Mouse (Mus musculus) spleen, postnatal 36 days (tissue): ENCODE measurements around the gene Rnf5.

Source experiments
- DNase-seq, 2 experiments: peaks; one replicate each; pipeline ENCODE4 v3.0.0; 2022; ENCODE audit warnings: low spot score in 2 of 2, mixed read lengths in 1 of 2

Rnf5 gene

DNA sequence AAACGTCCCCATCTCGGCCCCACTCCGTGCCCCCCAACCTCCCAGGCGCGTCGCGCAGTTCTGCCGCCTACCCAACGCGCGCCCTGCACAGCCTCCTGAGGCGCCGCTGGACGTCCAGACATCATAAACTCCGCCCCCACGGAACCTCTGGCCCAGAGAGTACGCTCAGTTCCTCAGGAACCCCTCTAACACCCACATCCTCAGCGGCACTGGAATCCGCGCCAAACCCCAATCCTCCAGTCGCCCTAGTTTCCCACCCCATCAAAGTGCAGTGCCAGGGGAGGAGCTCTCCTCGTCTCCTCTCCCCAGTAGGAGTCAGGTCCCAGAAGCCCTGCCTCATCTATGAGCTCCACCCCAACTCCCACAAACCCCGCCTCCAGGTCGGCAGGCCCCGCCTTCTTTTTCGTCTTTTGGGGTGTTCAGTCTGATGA, 28.8 kb upstream of the Rnf5 start:
- peak; percentile 66 to 78 for DNase-seq

DNA sequence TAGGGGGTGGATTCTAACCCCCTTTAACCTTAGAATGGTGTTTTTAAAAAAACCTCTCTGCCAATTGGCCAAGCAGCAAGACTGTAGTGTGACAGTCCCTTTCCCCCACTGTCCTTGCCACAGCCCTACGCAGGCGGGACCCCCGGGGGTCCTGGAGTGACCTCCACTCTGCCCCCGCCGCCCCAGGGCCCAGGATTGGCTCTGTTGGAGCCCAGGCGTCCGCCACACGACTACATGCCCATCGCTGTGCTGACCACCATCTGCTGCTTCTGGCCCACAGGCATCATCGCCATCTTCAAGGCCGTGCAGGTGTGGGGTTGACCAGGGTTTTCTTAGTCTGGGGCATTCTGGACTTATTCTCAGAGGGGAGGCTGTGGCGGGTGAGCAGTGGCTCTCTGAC, 28.2 kb upstream of the Rnf5 start:
- no peak for DNase-seq

DNA sequence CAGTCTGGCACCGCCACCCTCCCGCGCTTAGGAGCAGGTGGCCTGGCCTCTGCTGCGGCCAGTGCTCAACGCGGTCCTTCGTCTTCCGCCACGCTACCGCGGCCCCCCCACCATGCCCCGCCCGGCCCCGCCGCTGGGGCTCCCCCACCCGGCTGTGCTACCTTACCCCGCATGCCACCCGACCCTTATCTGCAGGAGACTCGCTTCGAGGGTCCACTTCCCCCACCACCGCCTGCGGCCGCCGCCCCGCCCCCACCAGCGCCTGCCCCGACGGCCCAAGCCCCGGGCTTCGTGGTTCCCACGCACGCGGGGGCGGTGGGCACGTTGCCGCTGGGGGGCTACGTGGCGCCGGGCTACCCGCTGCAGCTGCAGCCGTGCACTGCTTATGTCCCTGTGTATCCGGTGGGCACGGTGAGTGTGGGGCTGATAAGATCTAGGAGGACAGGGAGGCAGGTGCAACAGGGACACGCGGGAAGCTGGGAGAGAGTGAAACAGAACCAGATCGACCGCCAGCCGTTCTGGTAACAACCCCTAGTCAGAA, 27.3 kb upstream of the Rnf5 start:
- no peak for DNase-seq

DNA sequence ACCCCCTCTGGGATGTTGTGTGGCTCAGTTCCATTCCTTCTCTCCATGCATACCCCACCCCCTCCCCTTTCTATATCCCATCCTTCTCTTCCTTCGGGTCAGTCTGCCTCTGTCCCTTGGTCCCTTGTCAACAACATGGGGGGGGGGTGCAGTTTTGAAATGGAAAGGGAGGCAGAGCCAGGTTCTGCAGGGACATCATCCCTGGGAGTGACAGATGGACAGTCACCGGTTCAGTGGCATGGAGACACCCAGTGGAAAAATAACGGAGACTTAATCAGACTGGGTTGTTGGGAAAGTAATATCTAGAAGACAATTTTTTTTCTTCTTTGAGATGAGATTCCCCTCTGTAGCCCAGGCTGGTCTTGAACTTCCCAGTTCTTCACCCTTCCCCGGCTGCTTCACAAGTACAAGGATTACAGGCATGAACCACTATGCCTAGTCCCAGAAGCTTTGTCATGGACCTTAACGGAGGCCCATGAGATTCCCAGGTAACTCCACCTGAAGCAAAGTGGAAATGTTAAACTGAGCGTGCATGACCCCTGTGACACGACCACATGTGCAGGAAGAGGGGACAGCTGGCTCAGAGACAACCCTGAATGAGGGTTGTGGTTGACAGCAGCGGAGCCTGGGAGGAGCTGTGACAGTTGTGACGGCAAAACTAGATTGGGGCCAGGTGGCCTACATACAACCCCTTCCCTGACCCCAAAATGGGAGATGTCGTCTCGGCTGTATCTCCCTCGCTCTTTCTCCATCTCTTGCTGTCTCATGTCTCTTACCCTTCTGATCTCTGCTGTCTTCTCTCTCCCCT, 26.5 kb upstream of the Rnf5 start:
- no peak for DNase-seq

DNA sequence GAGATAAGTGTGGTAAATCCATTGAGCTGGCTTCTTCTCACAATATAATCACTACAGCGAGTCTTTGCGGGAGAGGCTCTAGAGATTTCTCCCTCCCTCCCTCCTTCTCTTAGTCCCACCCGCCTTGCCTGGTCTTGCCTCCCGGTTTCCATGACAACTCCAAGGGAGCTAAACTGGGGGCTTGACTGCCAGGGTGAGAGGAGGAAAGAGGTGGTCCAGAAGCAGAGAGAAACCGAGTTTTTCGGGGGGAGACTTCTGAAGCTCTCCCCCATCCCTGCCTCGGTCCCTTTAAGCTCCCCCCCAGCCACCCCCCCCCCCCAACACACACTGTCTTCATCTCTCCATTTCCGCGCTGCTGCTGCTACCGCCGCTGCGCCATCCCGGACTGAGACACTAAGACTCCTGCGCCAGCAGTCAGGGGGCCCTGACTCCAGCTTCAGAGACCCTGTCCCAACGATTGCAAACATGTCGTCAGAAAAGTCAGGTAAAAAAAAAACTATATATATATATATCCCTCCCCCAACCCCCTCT, 25.8 kb upstream of the Rnf5 start, which contains the start of gene Prrt1:
Prrt1 (plus strand) TSS at position 313 of the 531 bp plus-strand sequence.
- DNase-seq = no peak

DNA sequence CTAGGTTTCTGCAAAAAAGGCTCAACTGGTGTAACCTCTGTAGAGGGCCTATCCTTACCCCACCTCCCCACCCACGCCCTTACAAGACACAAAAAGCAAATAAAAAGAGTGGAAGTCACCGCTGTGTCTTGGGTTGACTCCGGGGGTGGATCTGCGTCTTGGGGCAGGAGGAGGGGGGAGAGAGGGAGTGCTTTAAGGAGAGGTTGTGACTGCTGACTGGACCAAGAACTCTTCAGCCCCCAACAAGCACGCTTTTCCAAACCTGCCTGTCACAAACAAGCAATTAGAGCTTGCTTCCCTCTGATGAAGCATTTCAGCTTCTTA, 25.1 kb upstream of the Rnf5 start:
- no peak for DNase-seq

DNA sequence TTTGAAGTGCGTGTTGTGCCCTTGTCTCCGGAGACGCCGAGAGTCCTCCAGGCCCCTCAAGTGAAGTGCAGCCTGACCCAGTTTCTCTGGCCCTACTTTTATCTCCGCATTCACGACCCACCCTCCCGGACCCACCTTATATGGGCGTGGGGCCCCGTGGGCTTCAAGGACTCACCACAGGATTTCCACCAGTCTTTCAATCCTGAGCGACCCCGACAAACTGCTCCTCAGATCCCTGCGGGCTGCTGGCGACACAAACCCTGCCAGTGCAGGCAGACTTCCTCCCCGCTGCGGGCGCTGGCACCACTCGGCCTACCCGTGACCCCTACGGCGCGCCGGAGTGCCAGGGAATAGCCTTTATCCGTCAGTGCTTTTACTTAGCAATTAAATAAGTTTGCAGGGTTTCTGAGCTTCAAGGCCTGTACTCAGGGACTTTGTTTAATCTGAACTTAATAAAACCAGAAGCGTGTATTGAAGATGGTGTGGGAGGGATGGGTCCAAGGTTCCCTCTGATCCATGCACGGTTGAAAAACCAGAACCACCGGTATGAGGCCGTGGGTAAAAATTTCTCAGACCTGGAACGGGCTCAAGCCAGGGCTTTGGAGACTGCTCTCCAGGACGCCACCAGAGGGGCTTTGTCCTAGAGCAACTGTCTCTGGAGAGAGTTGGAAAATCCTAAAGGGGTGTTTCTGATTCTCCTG, 24.6 kb upstream of the Rnf5 start, which contains the start of gene Ppt2:
Ppt2 (minus strand) TSS at position 568 of the 701 bp plus-strand sequence.
- DNase-seq = no peak

DNA sequence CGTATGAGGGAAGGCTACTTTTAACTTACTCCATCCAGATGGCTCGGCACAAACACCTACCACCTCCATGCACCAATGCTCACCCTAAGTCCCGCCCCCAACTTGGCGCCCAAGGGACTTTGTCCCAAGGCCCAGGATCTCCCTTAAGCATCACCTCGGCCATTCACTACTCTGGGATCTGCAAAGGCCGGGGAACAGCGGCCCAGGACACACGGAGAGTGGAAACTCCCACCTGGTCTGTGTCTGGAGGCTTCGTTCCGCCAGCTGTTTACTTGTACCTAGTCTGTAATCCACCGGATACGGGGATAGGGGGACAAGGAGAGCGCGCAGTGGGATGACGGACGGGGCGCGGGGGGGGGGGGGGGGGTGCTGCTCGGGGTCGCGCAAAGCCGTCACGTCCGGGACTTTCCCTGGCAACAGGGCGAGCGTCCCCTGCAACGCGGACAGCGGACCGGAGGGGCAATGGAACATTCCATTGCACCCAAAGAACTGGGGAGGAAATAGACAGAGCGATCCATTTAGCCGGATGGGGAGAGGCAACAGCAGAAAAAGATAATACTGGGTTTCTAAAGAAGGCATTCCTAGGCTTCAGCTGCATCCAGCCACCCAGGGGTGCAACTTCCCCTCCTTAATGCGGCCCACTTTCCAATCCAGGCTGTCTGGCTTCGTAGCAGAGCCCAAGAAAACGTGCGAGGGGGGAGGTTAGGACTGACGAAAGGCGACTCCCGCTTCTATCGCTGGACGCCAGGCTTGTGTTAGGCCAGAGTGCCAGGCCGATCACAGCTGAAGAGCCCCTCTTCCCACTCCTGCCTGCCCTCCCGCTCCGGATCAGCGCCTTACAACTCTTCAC, 23.8 kb upstream of the Rnf5 start:
- DNase-seq = peak; percentile 62 to 69

DNA sequence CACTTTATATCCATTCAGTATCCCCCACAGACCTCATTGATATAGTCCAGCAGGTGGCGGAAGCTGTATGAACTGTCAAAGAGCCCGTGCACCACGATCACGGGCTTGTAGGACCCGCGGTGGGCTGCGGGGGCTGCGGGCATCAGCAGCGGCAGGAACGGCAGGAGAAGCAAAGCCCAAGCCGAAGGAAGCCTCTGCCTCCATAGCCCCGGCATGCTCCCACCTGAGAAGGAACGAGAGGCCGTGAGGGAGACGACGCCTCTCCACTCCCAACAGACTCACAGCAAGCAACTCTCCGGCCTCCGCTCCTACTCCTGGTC, 23.2 kb upstream of the Rnf5 start:
- DNase-seq = peak in 1 of 2 experiments; percentile 49

DNA sequence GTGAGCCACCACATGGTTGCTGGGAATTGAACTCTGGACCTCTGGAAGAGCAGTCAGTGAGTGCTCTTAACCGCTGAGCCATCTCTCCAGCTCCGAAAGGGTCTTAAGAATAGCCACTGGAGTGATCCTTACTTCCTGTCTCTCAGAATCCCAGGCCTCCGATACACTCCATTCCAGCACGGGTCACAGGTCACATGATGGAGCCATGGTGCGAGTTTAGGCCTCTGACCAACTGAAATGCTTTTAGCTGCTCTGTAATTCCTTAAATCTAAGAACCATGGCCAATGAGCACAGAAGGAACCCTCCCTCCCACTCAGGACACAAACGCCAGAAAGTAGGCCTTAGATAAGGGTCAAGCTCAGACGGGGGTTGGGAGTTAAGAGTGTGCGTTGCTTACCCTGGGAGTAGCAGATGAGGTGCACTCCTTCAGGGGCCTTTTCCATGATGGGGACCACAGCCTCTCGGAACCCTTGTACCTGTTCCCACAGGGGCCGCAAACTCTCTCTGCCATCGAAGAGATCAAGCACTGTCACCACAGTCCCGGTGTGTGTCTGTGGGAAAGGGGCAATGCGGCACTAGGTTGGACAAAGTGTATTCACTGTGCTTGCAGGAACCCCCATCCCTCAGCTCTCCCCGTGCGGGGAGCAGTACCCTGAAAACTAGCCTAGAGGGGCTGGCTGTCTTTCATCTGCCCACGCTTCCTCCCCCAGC, 22.7 kb upstream of the Rnf5 start:
- no peak for DNase-seq

DNA sequence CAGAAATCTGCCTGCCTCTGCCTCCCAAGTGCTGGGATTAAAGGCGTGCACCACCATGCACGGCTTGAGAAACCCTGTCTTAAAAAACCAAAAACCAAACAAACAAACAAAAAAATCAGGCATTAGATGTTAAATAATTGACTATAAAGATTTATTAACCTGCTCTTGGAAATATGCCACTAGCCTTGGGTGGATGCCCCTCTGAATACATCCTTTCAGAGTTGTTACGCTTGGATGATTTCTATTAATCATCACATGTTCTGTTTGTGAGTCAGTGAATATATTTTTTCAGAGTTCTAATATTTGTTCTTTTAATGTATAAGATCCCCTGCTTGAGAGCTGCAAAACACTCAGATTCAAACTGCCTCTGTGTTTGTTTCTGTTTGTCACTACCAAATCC, 21.5 kb upstream of the Rnf5 start:
- DNase-seq = no peak

DNA sequence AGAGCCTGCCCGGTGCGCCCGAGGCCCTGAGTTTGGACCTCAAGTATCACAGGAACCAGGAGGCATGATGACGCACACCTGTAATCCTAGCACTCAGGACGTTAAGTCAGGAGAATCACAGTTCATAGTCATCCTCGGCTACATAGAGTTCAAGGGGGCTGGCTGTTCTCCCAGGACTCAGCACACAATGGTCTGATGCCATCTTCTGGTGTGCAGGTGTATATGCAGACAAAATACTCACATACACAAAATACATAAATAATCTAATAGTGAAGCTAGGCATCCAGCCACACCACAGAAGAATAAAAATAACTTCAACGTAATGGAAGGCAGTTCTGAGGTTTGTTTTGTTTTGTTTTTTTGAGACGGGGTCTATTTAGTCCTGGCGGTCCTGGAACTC, 19.7 kb upstream of the Rnf5 start:
- DNase-seq = no peak

DNA sequence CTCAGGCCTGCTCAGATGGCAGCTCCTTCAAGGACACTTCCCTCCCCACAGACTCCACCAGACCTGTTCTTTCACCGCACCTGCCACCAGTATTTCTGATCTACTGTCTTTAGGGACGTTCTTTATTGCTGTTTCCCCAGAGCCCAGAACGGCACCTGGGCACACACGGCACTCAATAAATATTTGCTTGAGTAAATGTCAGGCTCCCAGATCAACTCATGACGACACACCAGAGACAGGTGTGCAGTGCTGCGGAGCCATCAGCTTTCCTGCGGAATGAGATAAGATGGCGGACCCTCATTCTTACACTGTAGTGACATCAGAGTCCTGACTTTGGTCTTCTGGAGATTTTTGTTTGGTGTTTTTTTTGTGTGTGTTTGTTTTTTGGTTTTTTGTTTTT, 17.5 kb upstream of the Rnf5 start:
- DNase-seq = no peak

DNA sequence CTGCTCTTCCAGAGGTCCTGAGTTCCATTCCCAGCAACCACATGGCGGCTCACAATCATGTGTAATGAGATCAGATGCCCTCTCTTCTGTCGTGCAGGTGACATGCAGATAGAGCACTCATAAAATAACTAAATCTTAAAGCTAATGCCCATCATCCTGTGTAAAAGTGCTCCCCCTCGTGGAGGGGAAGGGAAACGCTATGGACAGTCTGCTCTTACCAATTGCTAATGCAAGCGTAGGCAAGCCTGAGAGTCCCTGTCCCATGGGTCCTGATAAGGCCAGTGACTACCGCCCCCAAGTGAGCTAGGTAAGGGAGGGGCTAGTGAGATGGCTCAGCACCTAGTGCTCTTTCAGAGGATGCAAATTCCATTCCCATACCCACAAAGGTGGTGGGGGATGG, 15.5 kb upstream of the Rnf5 start:
- DNase-seq = peak; percentile 76 to 83

DNA sequence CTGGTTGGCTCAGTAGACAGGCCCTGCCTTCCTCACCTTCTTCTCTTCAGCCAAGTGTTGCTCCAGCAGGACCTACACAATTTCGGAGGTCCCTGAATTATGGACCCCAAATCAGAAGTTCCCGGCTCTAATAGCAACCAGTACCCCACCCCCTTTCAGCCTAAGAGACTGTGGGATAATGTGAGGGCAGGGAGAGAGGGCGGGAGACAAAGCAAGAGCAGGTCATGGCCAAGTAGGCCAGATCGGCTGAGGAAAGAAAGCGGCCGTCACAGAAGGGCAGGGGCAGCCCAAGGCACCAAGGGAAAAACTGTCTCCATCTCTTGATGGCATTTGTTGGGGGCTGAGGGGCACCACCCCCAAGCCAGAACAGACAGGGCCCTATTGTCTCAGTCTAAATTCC, 12.4 kb upstream of the Rnf5 start, which contains the start of gene Egfl8:
Egfl8 (minus strand) TSS at position 101 of the 400 bp plus-strand sequence.
- DNase-seq = no peak

DNA sequence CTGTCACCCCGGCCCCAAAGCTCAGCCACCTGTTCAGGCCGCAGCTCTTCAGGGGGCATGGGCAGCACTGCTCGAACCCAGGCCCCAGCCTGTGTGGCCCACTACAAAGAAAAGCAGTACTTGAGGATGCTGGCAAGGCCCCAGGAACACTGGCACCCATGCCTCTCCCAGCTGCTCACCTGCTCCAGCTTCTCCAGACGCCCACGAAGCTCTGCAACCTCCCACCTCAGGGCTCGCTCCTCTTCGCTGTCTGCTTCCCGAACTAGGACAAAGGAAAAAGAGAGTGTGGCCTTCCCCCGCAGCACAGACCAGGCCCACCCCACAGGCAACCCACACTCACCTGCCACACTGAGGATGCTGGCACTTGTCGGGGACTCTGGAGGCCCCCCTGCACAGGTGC, 10.3 kb upstream of the Rnf5 start:
- DNase-seq = no peak

DNA sequence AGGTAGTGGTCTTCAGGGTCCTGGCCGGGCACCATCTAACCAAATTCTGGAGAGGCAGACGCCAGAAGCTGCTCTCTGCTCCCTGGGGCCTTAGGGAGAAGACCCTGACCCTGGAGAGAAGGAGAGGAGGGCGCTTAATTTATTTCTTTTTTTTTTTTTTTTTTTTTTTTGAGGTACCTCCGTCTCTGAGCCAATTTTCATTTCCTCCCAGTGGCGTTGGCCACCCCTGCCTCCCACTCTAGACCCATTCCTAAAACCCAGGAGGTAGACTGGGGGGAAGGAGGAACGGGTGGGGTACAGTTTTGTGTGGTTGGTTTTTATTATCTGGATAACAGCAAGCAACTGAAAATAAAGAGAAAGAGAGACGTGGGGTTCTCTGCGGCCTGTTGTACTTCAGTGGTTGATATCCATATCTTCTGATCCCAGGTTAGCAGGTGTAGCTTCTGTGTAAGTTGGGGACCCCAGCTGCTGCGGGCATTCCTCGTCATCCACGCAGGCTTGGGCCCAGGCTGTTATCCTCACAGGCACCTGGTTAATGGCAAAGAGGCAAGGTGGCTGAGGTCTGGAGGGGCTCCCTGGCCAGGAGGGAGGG, 9.7 kb upstream of the Rnf5 start:
- no peak for DNase-seq

DNA sequence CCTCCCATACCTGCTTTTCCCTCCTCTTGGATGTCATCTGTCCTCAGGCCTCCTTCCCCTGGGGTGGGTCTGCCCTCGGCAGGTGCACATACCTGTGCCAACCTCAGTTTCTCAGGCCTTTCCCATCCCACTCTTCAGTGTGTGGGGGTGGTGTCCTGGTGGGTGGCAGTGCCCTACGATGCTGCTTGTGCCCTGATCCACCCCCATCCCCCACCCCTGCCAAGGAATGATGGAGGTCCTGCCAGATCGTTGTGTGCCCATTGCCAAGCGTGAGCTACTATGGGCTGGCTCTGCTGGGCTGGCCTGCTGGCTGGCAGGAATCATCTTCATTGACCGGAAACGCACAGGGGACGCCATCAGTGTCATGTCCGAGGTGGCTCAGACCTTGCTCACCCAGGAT, 7.6 kb upstream of the Rnf5 start:
- DNase-seq = no peak

DNA sequence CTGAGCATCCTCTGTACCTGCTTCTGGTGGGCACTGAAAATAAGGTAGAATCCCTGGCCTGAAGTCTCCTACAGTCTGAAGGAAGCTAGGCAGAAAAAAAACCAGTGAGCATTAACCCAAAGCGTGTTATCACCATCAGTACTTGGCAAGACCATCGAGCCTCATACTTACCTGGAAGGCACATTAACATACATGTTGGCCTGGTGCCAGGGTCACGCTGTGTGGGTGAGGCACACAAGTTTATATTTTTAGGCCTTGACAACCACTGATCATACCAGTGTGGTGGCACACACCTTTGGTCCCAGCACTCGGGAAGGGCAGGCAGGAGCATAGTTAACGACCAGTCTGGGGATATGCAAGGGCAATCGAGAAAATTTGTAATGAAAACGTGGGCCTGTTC, 4.5 kb upstream of the Rnf5 start:
- DNase-seq = no peak

DNA sequence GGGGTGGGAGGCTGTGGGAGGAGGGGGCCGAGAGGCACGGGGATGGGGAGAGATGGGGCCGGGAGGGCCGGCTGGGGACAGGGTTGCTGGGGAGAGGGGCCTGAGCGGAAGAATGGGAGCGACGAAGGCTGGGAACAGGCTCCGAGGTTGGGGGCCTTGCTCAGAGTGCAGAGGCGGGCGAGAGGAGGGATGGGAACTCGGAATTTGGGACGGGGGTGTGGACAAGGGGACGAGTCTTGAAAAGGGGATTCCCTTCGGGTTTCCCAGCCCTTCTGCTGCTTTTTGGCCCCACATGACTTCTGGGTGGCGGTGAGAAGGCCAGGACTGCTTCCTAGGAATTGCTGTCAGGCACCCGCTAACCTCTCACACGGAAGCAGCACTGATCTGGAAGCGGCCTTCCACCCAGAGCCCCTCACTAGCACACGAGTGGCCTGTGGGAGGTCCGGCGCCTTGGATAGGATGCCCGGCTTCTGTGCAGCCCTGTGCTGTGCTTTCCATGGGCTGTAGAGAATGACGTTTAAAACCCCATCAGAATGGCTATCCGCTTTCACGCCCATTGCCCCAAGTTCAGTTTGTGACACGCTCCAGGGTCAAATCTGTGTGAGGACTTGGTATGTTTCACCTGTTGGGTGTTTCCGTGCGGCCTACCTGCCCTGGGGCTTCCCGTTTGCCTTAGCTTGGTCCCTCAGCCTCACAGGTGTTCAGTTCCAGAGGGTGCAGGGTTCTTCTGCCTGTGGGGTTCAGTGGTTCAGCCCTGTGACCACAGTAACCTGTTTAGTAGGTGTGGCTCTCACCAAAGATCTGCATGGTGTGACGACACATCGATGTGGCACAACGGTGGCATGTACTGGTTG, 2.9 kb upstream of the Rnf5 start:
- no peak for DNase-seq
